Mouse (Mus musculus) ES-E14 (cell line): Measurements from ENCODE around the gene Senp3.

ENCODE experiments used
- CHD2 ChIP-seq: IDR thresholded peaks from 2 replicates; pipeline ENCODE4 v1.6.1; 2014; ENCODE audit warnings: mild to moderate bottlenecking, low read depth, low read length, inconsistent platforms
- MAFK ChIP-seq: IDR thresholded peaks from 2 replicates; pipeline ENCODE4 v1.6.1; 2014; ENCODE audit warnings: mild to moderate bottlenecking, low read depth, low read length, inconsistent platforms; ENCODE audit not compliant: insufficient read depth

DNA sequence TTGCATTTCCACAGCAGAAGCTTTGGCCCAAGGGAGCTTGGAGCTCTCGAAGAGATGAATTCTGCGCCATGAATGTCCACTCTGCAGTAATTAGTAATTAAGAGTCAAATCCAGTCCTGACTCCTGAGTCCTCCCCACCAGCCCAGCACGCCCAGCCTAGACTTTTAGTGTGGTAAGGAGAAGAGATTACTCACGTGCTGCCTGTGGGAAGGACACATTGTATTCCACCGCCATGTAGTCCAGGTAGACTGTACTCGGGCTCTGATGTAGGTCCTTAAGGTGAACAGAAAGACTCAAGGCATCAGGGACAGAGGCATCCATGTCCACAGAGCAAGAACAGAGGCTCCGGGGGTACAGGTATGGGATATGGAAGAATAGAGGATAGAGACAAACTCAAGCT is 17.0 kb downstream of the Senp3 start:
- TF ChIP-seq CHD2 = no peak
- no peak for TF ChIP-seq MAFK
